Mouse (Mus musculus) cortical plate, adult 2 months (tissue): ENCODE results near the gene Tcaf3. TPM values are rescaled to one million over a fixed set of nuclear protein-coding genes. Genes with fewer than 3 reads are reported as not detected.
A peak's percentile ranks its signal among the peaks of the same experiment; 100 is the strongest.

Experiments used
- H3K27ac ChIP-seq: fragments of 200-500 bp; 2 replicates; pipeline ENCODE4 v1.5.1; 2012; ENCODE audit warnings: low read length, control low read depth, inconsistent platforms; ENCODE audit not compliant: insufficient read depth
- H3K4me1 ChIP-seq: fragments of 200-500 bp; 2 replicates; pipeline ENCODE4 v1.6.1; 2011; ENCODE audit warnings: low read length; ENCODE audit not compliant: control insufficient read depth, insufficient read depth
- H3K4me3 ChIP-seq: fragments of 200-500 bp; 2 replicates; pipeline ENCODE4 v1.5.1; 2011; ENCODE audit warnings: mild to moderate bottlenecking, low read length, control low read depth; ENCODE audit not compliant: insufficient read depth
- CTCF ChIP-seq: fragments of 200-500 bp; IDR thresholded peaks from 2 replicates; pipeline ENCODE4 v1.5.1; 2011; ENCODE audit warnings: mild to moderate bottlenecking, control low read depth, low read length; ENCODE audit not compliant: insufficient read depth; ENCODE audit errors: extremely low read depth
- POLR2A ChIP-seq: fragments of 200-500 bp; IDR thresholded peaks from 2 replicates; pipeline ENCODE4 v1.6.1; 2011; ENCODE audit warnings: mild to moderate bottlenecking, low read length, control low read depth; ENCODE audit not compliant: insufficient read depth; ENCODE audit errors: extremely low read depth
- polyA plus RNA-seq: library from polyadenylated mRNA; depleted of rRNA; stranded (reverse); fragments of >200 nt; gene quantifications from 2 replicates; pipeline ENCODE4 v1.2.3, GENCODE M21; 2012; rRNA removed

Tcaf3 gene
- polyA plus RNA-seq: not detected in 2 replicates

DNA sequence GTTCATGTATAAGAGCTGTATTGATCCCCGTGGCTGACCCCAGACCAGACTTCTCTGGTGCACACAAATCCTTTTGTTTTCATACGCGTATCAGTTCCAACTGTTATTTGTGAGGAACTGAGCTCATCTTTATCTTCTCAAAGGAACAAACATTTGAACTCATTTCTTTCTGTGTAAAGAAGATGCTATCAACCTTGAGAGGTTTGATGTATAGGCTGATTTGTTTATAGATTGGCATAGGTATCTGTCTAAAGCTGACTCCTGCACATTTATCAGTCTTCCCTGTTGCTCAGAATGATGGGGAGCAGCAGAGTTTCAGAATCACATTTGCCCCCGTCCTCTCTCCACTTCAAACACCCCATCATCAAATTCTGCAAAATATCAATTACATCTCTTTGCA is at the start of gene Tcaf3:
Tcaf3 (minus strand) TSS at position 101 of the 400 bp plus-strand sequence.
- TF ChIP-seq CTCF: no peak
- TF ChIP-seq POLR2A: no peak
- Histone ChIP-seq H3K27ac (no peak within 1 kb of the TSS), H3K4me3 (no peak within 1 kb of the TSS), H3K4me1 (no peaks in the 10 kb centered on the region)

DNA sequence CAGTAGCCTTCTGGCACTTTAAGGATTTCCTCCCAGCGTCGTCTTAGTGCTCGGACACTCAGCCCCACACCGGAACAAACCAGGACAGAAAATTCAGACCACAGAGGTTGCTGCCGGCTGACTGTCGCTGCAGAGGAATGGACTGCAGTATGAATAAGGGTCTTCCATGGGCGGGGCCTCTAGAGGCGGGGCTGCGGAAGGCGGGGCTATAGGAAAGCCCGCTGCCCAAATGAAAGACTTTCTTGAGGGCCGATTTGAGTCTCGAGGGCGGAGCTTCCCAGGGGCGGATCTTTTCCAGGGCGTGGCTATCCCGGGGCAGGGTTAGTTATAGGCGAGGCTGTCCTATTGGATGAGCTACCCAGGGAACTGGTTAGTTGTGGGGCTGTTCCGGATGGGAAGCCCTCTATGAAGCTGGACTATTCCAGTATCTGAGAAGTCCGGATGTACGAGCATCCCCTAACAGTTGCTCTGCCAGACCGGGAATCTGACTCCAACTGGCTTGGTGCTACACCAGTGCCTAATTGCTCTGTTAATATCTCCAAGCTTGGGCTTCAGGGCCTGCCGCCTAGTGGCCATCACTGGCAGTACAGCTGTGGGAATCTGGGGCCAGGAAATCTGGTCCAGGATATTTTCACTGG is 47.5 kb upstream of the Tcaf3 start, which contains the start of gene Tcaf2:
Tcaf2 (minus strand) TSS at position 343 of the 638 bp plus-strand sequence.
- H3K27ac ChIP-seq: no peak within 1 kb of the TSS
- H3K4me3 ChIP-seq: peak within 1 kb of the TSS; percentile 25
- H3K4me1 ChIP-seq: no peaks in the 10 kb centered on the region
- no peak for TF ChIP-seq POLR2A
- TF ChIP-seq CTCF: peak; percentile 69

DNA sequence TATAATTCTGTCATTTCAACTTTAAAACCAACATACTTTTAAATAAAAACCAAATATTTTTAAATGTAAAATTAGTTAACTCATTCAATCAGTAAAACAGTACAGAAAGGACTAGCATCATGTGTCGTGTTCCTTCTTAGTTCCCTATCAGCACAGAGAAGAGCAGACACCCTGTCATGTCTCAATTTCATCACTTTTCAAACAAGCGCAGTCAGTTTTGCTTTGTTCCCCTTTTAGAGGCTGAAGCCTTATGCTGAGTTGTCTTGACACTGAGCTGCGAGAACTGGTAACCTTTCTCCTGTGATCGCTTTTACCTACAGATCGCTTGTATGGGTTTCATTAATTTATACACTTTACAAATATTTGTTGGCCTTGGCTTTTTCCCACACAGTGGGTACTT is 36.9 kb upstream of the Tcaf3 start:
- TF ChIP-seq POLR2A (no peak), CTCF (no peak)
- no peaks in the 10 kb centered on the region for H3K4me1 ChIP-seq
- H3K27ac ChIP-seq: no peak overlapping the region

DNA sequence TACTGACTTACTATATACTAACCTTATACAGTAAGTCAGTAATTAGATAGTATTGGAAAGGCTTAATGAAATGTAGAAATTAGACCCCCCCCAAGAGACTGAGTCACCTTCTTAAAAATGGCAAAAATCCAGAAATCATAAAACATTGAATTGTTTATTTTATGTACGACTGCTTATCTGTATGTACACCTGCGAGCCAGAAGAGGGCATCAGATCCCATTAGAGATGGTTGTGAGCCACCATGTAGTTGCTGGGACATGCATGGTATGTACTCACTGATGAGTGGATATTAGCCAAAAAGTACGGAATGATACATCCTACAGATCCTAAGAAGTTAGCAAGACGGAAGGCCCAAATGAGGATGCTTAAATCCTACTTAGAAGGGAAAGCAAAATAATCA is 33.9 kb upstream of the Tcaf3 start:
- H3K4me1 ChIP-seq: no peaks in the 10 kb centered on the region
- H3K27ac ChIP-seq: no peak overlapping the region
- TF ChIP-seq CTCF (no peak), POLR2A (no peak)
- no peak overlapping the region for H3K4me3 ChIP-seq

More for the DNA sequence above, 36.9 kb upstream of the Tcaf3 start:
- H3K4me3 ChIP-seq: no peak overlapping the region

DNA sequence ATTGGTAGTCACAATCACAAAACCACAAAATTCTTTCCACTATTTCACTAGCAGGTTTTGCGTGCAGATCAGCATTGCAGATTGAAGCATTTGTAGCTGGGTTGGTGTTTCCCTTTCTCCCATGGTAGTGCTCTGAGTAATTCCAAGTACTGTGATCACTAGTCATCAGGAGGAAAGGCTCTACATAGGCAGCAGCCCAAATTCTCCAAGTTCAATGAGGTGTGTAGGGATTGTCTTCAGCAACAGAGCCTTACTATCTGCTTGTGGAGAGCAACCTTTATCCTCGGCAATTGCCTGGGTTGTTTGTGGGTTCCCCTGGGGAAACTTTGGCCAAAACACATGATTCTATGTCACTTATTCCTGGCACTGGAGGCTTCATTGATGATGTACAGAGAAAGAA is 19.4 kb upstream of the Tcaf3 start:
- no peak for TF ChIP-seq POLR2A
- no peak for TF ChIP-seq CTCF

DNA sequence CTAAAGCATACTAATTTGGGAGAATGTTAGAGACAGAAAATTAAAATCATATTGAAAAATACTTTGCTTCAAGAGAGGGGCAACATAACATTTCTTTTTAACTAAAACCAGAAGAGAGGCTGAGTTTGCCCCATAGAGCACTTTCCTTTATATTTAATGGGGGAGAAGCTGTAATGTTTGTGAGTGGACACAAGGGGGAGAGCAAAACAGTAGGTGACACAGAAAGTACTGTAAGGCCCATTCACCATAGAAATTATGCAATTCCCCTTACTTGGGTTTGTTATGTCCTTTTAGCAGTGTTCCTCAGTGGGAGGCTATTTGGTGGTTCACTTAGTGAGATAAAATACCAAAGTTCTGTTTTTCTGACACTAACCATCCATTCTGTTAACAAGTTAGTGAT is 14.7 kb upstream of the Tcaf3 start:
- no peak overlapping the region for H3K27ac ChIP-seq
- H3K4me1 ChIP-seq: no peaks in the 10 kb centered on the region
- TF ChIP-seq POLR2A (no peak), CTCF (0 out of 2 replicates have a peak, but pooled peaks have one; percentile 23)
- H3K4me3 ChIP-seq: no peak overlapping the region

More for the DNA sequence above, 19.4 kb upstream of the Tcaf3 start:
- no peaks in the 10 kb centered on the region for H3K4me1 ChIP-seq
- H3K27ac ChIP-seq: no peak overlapping the region
- no peak overlapping the region for H3K4me3 ChIP-seq

DNA sequence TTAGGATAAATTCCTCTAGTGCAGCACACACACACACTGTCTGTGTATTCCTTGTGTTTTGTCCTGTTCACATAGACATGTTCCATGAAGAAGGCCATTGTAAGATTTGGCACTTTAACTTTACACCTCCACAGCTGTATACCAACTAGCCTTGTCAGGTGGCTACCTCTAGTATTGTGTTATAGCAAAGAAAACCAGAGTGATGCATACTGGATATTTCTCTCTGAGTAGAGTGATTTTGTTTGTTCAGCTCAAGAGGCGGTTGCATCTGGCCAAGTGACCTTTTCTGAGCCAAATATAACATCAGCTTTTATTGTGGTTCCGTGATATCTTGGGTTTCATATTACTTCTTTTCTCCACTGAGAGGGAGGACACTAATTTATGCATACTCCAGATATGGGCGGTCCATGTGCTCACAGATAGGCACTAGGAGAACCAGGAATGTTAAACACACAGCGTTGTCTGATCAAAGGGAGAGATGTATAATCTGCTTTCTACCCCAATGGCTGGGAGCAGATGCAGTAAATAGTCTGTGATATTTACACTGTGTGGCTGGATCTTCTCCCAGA is 13.5 kb upstream of the Tcaf3 start:
- no peak overlapping the region for H3K27ac ChIP-seq
- TF ChIP-seq POLR2A (no peak), CTCF (no peak)
- no peaks in the 10 kb centered on the region for H3K4me1 ChIP-seq
- H3K4me3 ChIP-seq: no peak overlapping the region

DNA sequence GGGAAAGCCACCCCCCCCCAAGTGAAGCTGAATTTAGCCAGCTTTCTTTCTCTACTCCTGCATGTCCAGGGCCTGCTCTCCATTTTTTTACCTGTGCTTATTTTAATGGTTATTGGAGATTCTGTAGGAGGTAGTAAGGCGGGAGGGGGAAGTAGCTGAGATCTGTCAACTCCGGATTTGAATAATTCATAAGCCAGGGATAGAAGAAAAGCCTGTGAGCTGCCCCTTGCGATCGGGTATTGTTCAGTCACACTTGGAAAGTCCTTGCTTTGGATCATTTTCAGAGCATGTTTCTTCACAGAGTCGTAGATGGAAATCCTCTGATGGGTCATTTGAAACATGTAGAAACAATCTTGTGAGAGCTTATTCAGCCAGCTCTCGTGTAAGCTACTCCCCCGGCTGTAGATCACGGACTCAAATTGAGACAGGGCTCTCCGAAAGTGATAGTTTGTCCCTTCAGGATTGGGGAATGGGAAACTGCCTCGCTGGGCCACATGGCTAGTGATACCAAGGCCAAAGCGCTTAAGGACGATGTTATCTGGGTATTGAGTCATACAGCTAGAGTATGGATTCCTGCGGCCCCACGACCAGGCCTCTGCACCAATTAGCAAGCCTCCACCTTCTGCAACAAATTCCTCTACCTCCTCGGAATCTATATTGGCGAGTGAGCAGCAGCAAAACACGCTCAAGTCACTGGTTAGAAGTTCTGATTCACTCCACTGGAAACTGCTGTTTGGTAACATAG is 4.2 kb downstream of the Tcaf3 start:
- Histone ChIP-seq H3K4me3 (no peak overlapping the region), H3K27ac (no peak overlapping the region), H3K4me1 (no peaks in the 10 kb centered on the region)
- TF ChIP-seq POLR2A: no peak
- no peak for TF ChIP-seq CTCF

DNA sequence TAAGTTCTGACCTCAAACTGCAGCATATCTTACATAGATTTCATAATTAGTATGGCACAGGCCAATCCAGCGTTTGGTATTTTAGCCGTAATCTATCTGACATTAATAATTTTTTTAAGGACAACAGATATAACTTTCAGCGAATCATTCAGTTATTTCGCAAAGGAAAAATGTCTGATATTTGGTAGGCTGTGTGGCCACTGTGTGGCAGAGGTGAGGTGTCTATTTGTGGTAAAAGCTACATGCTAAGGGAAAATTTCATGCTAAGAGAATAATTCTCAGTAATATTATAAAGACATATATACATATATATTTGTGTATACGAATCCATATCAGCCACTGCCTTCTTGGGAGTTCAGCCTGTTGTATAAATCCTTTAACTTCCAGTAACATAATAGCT is 10.9 kb downstream of the Tcaf3 start:
- Histone ChIP-seq H3K27ac (no peak overlapping the region), H3K4me3 (no peak overlapping the region), H3K4me1 (no peaks in the 10 kb centered on the region)
- TF ChIP-seq POLR2A (no peak), CTCF (no peak)
